Mouse (Mus musculus) forebrain, embryonic 15.5 days (tissue): ENCODE measurements around the gene Reep3. TPM values are rescaled to one million over a fixed set of nuclear protein-coding genes. Genes with fewer than 3 reads are reported as not detected.
"Not testable (repeated sequence)": the region's sequence is repeated elsewhere in the genome, so short reads cannot be mapped to it uniquely, and the experiment has no call there.

Experiments
- ATAC-seq: fragments of 200-750 bp; cut with Nextera tagmentation; replicated peaks from 2 replicates; pipeline ENCODE4 v1.8.0; 2017; ENCODE audit warnings: mild to moderate bottlenecking, moderate TSS enrichment, moderate library complexity
- H3K27ac ChIP-seq: fragments of 300-500 bp; sonication (generic); replicated peaks from 2 replicates; pipeline ENCODE4 v1.5.1; 2015; ENCODE audit warnings: mild to moderate bottlenecking, inconsistent platforms
- H3K27me3 ChIP-seq: fragments of 300-500 bp; sonication (generic); 2 replicates; pipeline ENCODE4 v1.6.1; 2015; ENCODE audit warnings: inconsistent platforms
- H3K36me3 ChIP-seq: fragments of 300-500 bp; sonication (generic); 2 replicates; pipeline ENCODE4 v1.6.1; 2015; ENCODE audit warnings: mild to moderate bottlenecking, inconsistent platforms
- H3K4me1 ChIP-seq: fragments of 300-500 bp; sonication (generic); 2 replicates; pipeline ENCODE4 v1.6.1; 2015; ENCODE audit warnings: inconsistent platforms
- H3K4me2 ChIP-seq: fragments of 300-500 bp; sonication (generic); replicated peaks from 2 replicates; pipeline ENCODE4 v1.6.1; 2015; ENCODE audit warnings: mild to moderate bottlenecking, inconsistent platforms
- H3K4me3 ChIP-seq: fragments of 300-500 bp; sonication (generic); 2 replicates; pipeline ENCODE4 v1.5.1; 2015; ENCODE audit warnings: mild to moderate bottlenecking, inconsistent platforms
- H3K9ac ChIP-seq: fragments of 300-500 bp; sonication (generic); replicated peaks from 2 replicates; pipeline ENCODE4 v1.6.1; 2015; ENCODE audit warnings: mild to moderate bottlenecking, inconsistent platforms
- H3K9me3 ChIP-seq: fragments of 300-500 bp; sonication (generic); 2 replicates; pipeline ENCODE4 v1.6.1; 2016; ENCODE audit warnings: inconsistent platforms
- WGBS: fragments of 180-500 bp; shearing (Covaris S2); methylation state at CpG from one replicate; pipeline ENCODE4 v1.1.7; 2015; ENCODE audit warnings: mixed read lengths; 5-methylcytosine and 5-hydroxymethylcytosine counted together
- polyA plus RNA-seq: library from polyadenylated mRNA; unstranded; fragments of >200 nt; fragmentation: Nextera tagmentation; extraction: Ambion mirVana; gene quantifications from 2 replicates; pipeline ENCODE4 v1.2.1, GENCODE M21; 2015

Reep3 gene
- polyA plus RNA-seq, 1 experiment from 2014 or later: 37.0 TPM

GRCm38 (mm10) chr10:67017315-67017714 lies 79.4 kb downstream of the Reep3 start:
- H3K9me3 ChIP-seq: no peaks in the 10 kb centered on the region
- H3K4me3 ChIP-seq: no peak overlapping the region
- H3K27me3 ChIP-seq: no peaks in the 10 kb centered on the region
- WGBS: 69% methylated on average over 2 of the region's 2 CpGs
- peak overlapping the region; percentile 9; the same call in 1 of the 2 replicates for H3K27ac ChIP-seq
- peaks cover 5% of the 10 kb centered on the region; the same call in 1 of the 2 replicates for H3K4me1 ChIP-seq
- no peak overlapping the region for H3K9ac ChIP-seq
- 0 out of 2 replicates have a peak, but pooled peaks cover 7% of the 10 kb centered on the region for H3K36me3 ChIP-seq
- H3K4me2 ChIP-seq: no peak overlapping the region
- no peak for ATAC-seq

- 86% methylated on average over 4 of the region's 4 CpGs for WGBS
- H3K4me2 ChIP-seq: no peak overlapping the region
- no peak for ATAC-seq
- no peaks in the 10 kb centered on the region for H3K27me3 ChIP-seq
- no peak overlapping the region for H3K4me3 ChIP-seq
- 0 out of 2 replicates have a peak overlapping the region, but pooled peaks have one; percentile 9 for H3K27ac ChIP-seq
- H3K4me1 ChIP-seq: peaks cover 5% of the 10 kb centered on the region; the same call in 1 of the 2 replicates
- peaks cover 7% of the 10 kb centered on the region; the same call in 1 of the 2 replicates for H3K36me3 ChIP-seq
- H3K9me3 ChIP-seq: no peaks in the 10 kb centered on the region
- no peak overlapping the region for H3K9ac ChIP-seq
These were observed 80.0 kb downstream of the Reep3 start for GRCm38 (mm10) chr10:67016615-67017278.

- Histone ChIP-seq H3K36me3 (peaks cover 3% of the 10 kb centered on the region; the same call in 1 of the 2 replicates), H3K4me3 (no peak overlapping the region), H3K4me1 (peaks cover 5% of the 10 kb centered on the region; the same call in 1 of the 2 replicates), H3K4me2 (no peak overlapping the region), H3K9me3 (no peaks in the 10 kb centered on the region), H3K27me3 (no peaks in the 10 kb centered on the region), H3K27ac (no peak overlapping the region), H3K9ac (no peak overlapping the region)
- no peak for ATAC-seq
- WGBS: 93% methylated on average over 12 of the region's 12 CpGs
These were observed 82.0 kb downstream of the Reep3 start for GRCm38 (mm10) chr10:67014746-67015145.

- 82% methylated on average over 12 of the region's 12 CpGs for WGBS
These were observed 86.2 kb downstream of the Reep3 start for GRCm38 (mm10) chr10:67010521-67010920.

GRCm38 (mm10) chr10:67004527-67005042 lies 92.2 kb downstream of the Reep3 start:
- Histone ChIP-seq H3K27me3 (no peaks in the 10 kb centered on the region), H3K9ac (peak overlapping the region; percentile 29), H3K4me1 (peaks cover 31% of the 10 kb centered on the region), H3K4me3 (peak overlapping the region; percentile 26), H3K4me2 (peak overlapping the region; percentile 54), H3K36me3 (no peaks in the 10 kb centered on the region), H3K27ac (peak overlapping the region; percentile 81), H3K9me3 (no peaks in the 10 kb centered on the region)
- peak; percentile 18 for ATAC-seq
- 2% methylated on average over 12 of the region's 12 CpGs for WGBS

More at GRCm38 (mm10) chr10:67010521-67010920, 86.2 kb downstream of the Reep3 start:
- no peaks in the 10 kb centered on the region for H3K9me3 ChIP-seq
- H3K4me2 ChIP-seq: no peak overlapping the region
- no peak overlapping the region for H3K27ac ChIP-seq
- no peak overlapping the region for H3K4me3 ChIP-seq
- H3K36me3 ChIP-seq: peaks cover 3% of the 10 kb centered on the region; the same call in 1 of the 2 replicates
- H3K27me3 ChIP-seq: no peaks in the 10 kb centered on the region
- H3K9ac ChIP-seq: no peak overlapping the region
- no peak for ATAC-seq
- no peaks in the 10 kb centered on the region for H3K4me1 ChIP-seq

GRCm38 (mm10) chr10:67003743-67004526 lies 92.8 kb downstream of the Reep3 start:
- WGBS: under 1% methylated on average over 22 of the region's 22 CpGs
- H3K4me2 ChIP-seq: peak overlapping the region; percentile 54

GRCm38 (mm10) chr10:67003009-67003742 lies 93.6 kb downstream of the Reep3 start:
- H3K4me1 ChIP-seq: peaks cover 31% of the 10 kb centered on the region
- peak overlapping the region; percentile 29 for H3K9ac ChIP-seq
- under 1% methylated on average over 25 of the region's 25 CpGs for WGBS
- H3K4me3 ChIP-seq: peak overlapping the region; percentile 26
- no peaks in the 10 kb centered on the region for H3K9me3 ChIP-seq
- H3K4me2 ChIP-seq: peak overlapping the region; percentile 54
- H3K36me3 ChIP-seq: no peaks in the 10 kb centered on the region
- H3K27me3 ChIP-seq: no peaks in the 10 kb centered on the region
- H3K27ac ChIP-seq: peak overlapping the region; percentile 81
- ATAC-seq: peak; percentile 76

More at GRCm38 (mm10) chr10:67003743-67004526, 92.8 kb downstream of the Reep3 start:
- peak; percentile 85 for ATAC-seq
- no peaks in the 10 kb centered on the region for H3K36me3 ChIP-seq
- peak overlapping the region; percentile 29 for H3K9ac ChIP-seq
- no peaks in the 10 kb centered on the region for H3K9me3 ChIP-seq
- H3K4me1 ChIP-seq: peaks cover 31% of the 10 kb centered on the region
- H3K27me3 ChIP-seq: no peaks in the 10 kb centered on the region
- peak overlapping the region; percentile 26 for H3K4me3 ChIP-seq
- H3K27ac ChIP-seq: peak overlapping the region; percentile 81

GRCm38 (mm10) chr10:67002207-67003008 lies 94.3 kb downstream of the Reep3 start:
- WGBS: 11% methylated on average over 30 of the region's 30 CpGs
- H3K4me1 ChIP-seq: peaks cover 31% of the 10 kb centered on the region
- peak overlapping the region; percentile 54 for H3K4me2 ChIP-seq
- peak overlapping the region; percentile 26 for H3K4me3 ChIP-seq
- H3K9me3 ChIP-seq: no peaks in the 10 kb centered on the region
- H3K27me3 ChIP-seq: no peaks in the 10 kb centered on the region
- H3K36me3 ChIP-seq: no peaks in the 10 kb centered on the region
- peak overlapping the region; percentile 17; the same call in 1 of the 2 replicates for H3K9ac ChIP-seq
- peak; percentile 41; the same call in 1 of the 2 replicates for ATAC-seq
- peak overlapping the region; percentile 81 for H3K27ac ChIP-seq

GRCm38 (mm10) chr10:67000958-67001615 lies 95.7 kb downstream of the Reep3 start:
- ATAC-seq, H3K9ac ChIP-seq, H3K36me3 ChIP-seq, H3K27me3 ChIP-seq, H3K27ac ChIP-seq, H3K4me3 ChIP-seq, H3K9me3 ChIP-seq, H3K4me2 ChIP-seq: not testable (repeated sequence)
- WGBS: 88% methylated on average over 13 of the region's 13 CpGs
- peaks cover 31% of the 10 kb centered on the region for H3K4me1 ChIP-seq

- no peak overlapping the region for H3K9ac ChIP-seq
- H3K36me3 ChIP-seq: no peaks in the 10 kb centered on the region
- H3K27me3 ChIP-seq: no peaks in the 10 kb centered on the region
- ATAC-seq: no peak
- WGBS: 93% methylated on average over 5 of the region's 5 CpGs
- H3K4me1 ChIP-seq: peaks cover 34% of the 10 kb centered on the region
- no peak overlapping the region for H3K27ac ChIP-seq
- no peaks in the 10 kb centered on the region for H3K9me3 ChIP-seq
- H3K4me2 ChIP-seq: no peak overlapping the region
- no peak overlapping the region for H3K4me3 ChIP-seq
These were observed 96.6 kb downstream of the Reep3 start for GRCm38 (mm10) chr10:67000136-67000535.
